Mouse (Mus musculus) embryonic facial prominence, embryonic 11.5 days (tissue): ENCODE data around the gene Pcgf1. TPM values are rescaled to one million over a fixed set of nuclear protein-coding genes. Genes with fewer than 3 reads are reported as not detected.

ENCODE experiments used
- ATAC-seq: fragments of 200-750 bp; cut with Nextera tagmentation; replicated peaks from 2 replicates; pipeline ENCODE4 v1.8.0; 2017; ENCODE audit warnings: low read depth; ENCODE audit not compliant: insufficient number of reproducible peaks, low FRiP score, low TSS enrichment
- DNase-seq: peaks from one replicate; pipeline ENCODE4 v3.0.0-alpha.2; 2015; ENCODE audit warnings: low spot score
- H3K27ac ChIP-seq: fragments of 300-500 bp; sonication (generic); replicated peaks from 2 replicates; pipeline ENCODE4 v1.5.1; 2014; ENCODE audit warnings: mild to moderate bottlenecking, low read depth, low read length, control low read depth
- H3K27me3 ChIP-seq: fragments of 300-500 bp; sonication (generic); 2 replicates; pipeline ENCODE4 v1.6.1; 2014; ENCODE audit warnings: mild to moderate bottlenecking, low read length, moderate library complexity, mixed read lengths; ENCODE audit not compliant: control insufficient read depth, insufficient read depth
- H3K36me3 ChIP-seq: fragments of 300-500 bp; sonication (generic); replicated peaks from 2 replicates; pipeline ENCODE4 v1.6.1; 2014; ENCODE audit warnings: low read depth, mild to moderate bottlenecking, low read length, moderate library complexity, mixed read lengths; ENCODE audit not compliant: control insufficient read depth, insufficient read depth
- H3K4me1 ChIP-seq: fragments of 300-500 bp; sonication (generic); 2 replicates; pipeline ENCODE4 v1.6.1; 2014; ENCODE audit warnings: low read length, mixed read lengths; ENCODE audit not compliant: control insufficient read depth, insufficient read depth
- H3K4me2 ChIP-seq: fragments of 300-500 bp; sonication (generic); 2 replicates; pipeline ENCODE4 v1.6.1; 2014; ENCODE audit warnings: low read depth, mild to moderate bottlenecking, control low read depth, low read length, moderate library complexity
- H3K4me3 ChIP-seq: fragments of 300-500 bp; sonication (generic); 2 replicates; pipeline ENCODE4 v1.5.1; 2014; ENCODE audit warnings: low read depth, low read length, control low read depth
- H3K9ac ChIP-seq: fragments of 300-500 bp; sonication (generic); replicated peaks from 2 replicates; pipeline ENCODE4 v1.6.1; 2014; ENCODE audit warnings: mild to moderate bottlenecking, control low read depth, low read length
- H3K9me3 ChIP-seq: fragments of 300-500 bp; sonication (generic); replicated peaks from 2 replicates; pipeline ENCODE4 v1.6.1; 2016; ENCODE audit warnings: mild to moderate bottlenecking, low read length, inconsistent platforms, mixed read lengths; ENCODE audit not compliant: control insufficient read depth
- WGBS: fragments of 180-500 bp; shearing (Covaris S2); extraction: QIAGEN DNeasy Blood & Tissue Kit; methylation state at CpG from one replicate; pipeline ENCODE4 v1.1.7; 2014; 5-methylcytosine and 5-hydroxymethylcytosine counted together
- polyA plus RNA-seq: library from polyadenylated mRNA; unstranded; fragments of >200 nt; fragmentation: Nextera tagmentation; extraction: Ambion mirVana; gene quantifications from 2 replicates; pipeline ENCODE4 v1.2.1, GENCODE M21; 2014

The Pcgf1 gene
- polyA plus RNA-seq, 1 experiment from 2014 or later, result 42.9 TPM

- H3K4me1 ChIP-seq, result peaks cover 8% of the 10 kb centered on the region
- DNase-seq (no peak), ATAC-seq (no peak)
- peaks cover 26% of the 10 kb centered on the region for H3K27me3 ChIP-seq
- no peak overlapping the region for H3K4me2 ChIP-seq
- 94% methylated on average over 5 of the region's 5 CpGs for WGBS
- H3K9ac ChIP-seq, result no peak overlapping the region
- no peaks in the 10 kb centered on the region for H3K9me3 ChIP-seq
- no peak overlapping the region for H3K4me3 ChIP-seq
- H3K27ac ChIP-seq, result no peak overlapping the region
- no peaks in the 10 kb centered on the region for H3K36me3 ChIP-seq
Measured at GRCm38 (mm10) chr6:83080210-83080609, 2.5 kb downstream of the Pcgf1 start.

GRCm38 (mm10) chr6:83083497-83083896, 5.8 kb downstream of the Pcgf1 start:
- H3K9ac ChIP-seq, result peak overlapping the region; percentile 13
- H3K27me3 ChIP-seq, result peaks cover 57% of the 10 kb centered on the region
- H3K36me3 ChIP-seq, result no peaks in the 10 kb centered on the region
- H3K4me2 ChIP-seq, result no peak overlapping the region; the same call in 1 of the 2 replicates
- ATAC-seq, result no peak
- H3K9me3 ChIP-seq, result no peaks in the 10 kb centered on the region
- peak overlapping the region; percentile 35; the same call in 1 of the 2 replicates for H3K27ac ChIP-seq
- no peak overlapping the region for H3K4me3 ChIP-seq
- no peak for DNase-seq
- H3K4me1 ChIP-seq, result peaks cover 8% of the 10 kb centered on the region
- 6% methylated on average over 5 of the region's 5 CpGs for WGBS

GRCm38 (mm10) chr6:83084477-83084876, 6.8 kb downstream of the Pcgf1 start:
- peaks cover 62% of the 10 kb centered on the region for H3K27me3 ChIP-seq
- H3K27ac ChIP-seq, result no peak overlapping the region
- H3K4me1 ChIP-seq, result peaks cover 8% of the 10 kb centered on the region
- no peak overlapping the region for H3K4me3 ChIP-seq
- no peaks in the 10 kb centered on the region for H3K36me3 ChIP-seq
- H3K4me2 ChIP-seq, result no peak overlapping the region
- H3K9me3 ChIP-seq, result no peaks in the 10 kb centered on the region
- 0 out of 2 replicates have a peak, but pooled peaks have one; percentile 5 for ATAC-seq
- no peak for DNase-seq
- 4% methylated on average over 6 of the region's 6 CpGs for WGBS
- no peak overlapping the region for H3K9ac ChIP-seq

- H3K27ac ChIP-seq, result no peak within 1 kb of the TSS
- H3K4me3 ChIP-seq, result peak within 1 kb of the TSS; percentile 6; the same call in 1 of the 2 replicates
- H3K4me2 ChIP-seq, result peak within 1 kb of the TSS; percentile 33
- ATAC-seq (no peak), DNase-seq (no peak)
- no peaks in the 10 kb centered on the region for H3K9me3 ChIP-seq
- peak within 1 kb of the TSS; percentile 4 for H3K9ac ChIP-seq
- 4% methylated on average over 40 of the region's 42 CpGs for WGBS
- peaks cover 8% of the 10 kb centered on the region for H3K4me1 ChIP-seq
- no peaks in the 10 kb centered on the region for H3K36me3 ChIP-seq
- peaks cover 72% of the 10 kb centered on the region for H3K27me3 ChIP-seq
Measured at GRCm38 (mm10) chr6:83086121-83087035, 8.7 kb downstream of the Pcgf1 start, which contains the start of gene Lbx2. TSS of gene Lbx2 (plus strand) at chr6:83086367.

- Histone ChIP-seq H3K4me2 (peak overlapping the region; percentile 27), H3K27ac (no peak overlapping the region), H3K9ac (no peak overlapping the region; the same call in 1 of the 2 replicates), H3K36me3 (no peaks in the 10 kb centered on the region), H3K4me3 (peak overlapping the region; percentile 21), H3K4me1 (peaks cover 8% of the 10 kb centered on the region), H3K9me3 (no peaks in the 10 kb centered on the region), H3K27me3 (peaks cover 71% of the 10 kb centered on the region)
- WGBS, result 1% methylated on average over 47 of the region's 47 CpGs
- no peak for ATAC-seq
- DNase-seq, result no peak
Measured at GRCm38 (mm10) chr6:83087205-83087925, 9.7 kb downstream of the Pcgf1 start.

GRCm38 (mm10) chr6:83087926-83088260, 10.2 kb downstream of the Pcgf1 start:
- Histone ChIP-seq H3K36me3 (no peaks in the 10 kb centered on the region), H3K4me1 (peaks cover 8% of the 10 kb centered on the region), H3K9ac (no peak overlapping the region; the same call in 1 of the 2 replicates), H3K4me3 (no peak overlapping the region), H3K9me3 (no peaks in the 10 kb centered on the region), H3K27me3 (peaks cover 67% of the 10 kb centered on the region), H3K4me2 (peak overlapping the region; percentile 27), H3K27ac (no peak overlapping the region)
- WGBS, result 6% methylated on average over 9 of the region's 9 CpGs
- ATAC-seq (no peak), DNase-seq (no peak)

- Histone ChIP-seq H3K27ac (no peak overlapping the region), H3K4me3 (no peak overlapping the region), H3K4me1 (no peaks in the 10 kb centered on the region), H3K9ac (no peak overlapping the region), H3K27me3 (peaks cover 25% of the 10 kb centered on the region), H3K9me3 (no peaks in the 10 kb centered on the region), H3K36me3 (no peaks in the 10 kb centered on the region), H3K4me2 (no peak overlapping the region)
- no peak for ATAC-seq
- no peak for DNase-seq
- 33% methylated on average over 6 of the region's 6 CpGs for WGBS
Measured at GRCm38 (mm10) chr6:83092416-83093127, 14.9 kb downstream of the Pcgf1 start.
